24 mouse cellular contexts compared by ENCODE assay signal in the genomic region with DNA sequence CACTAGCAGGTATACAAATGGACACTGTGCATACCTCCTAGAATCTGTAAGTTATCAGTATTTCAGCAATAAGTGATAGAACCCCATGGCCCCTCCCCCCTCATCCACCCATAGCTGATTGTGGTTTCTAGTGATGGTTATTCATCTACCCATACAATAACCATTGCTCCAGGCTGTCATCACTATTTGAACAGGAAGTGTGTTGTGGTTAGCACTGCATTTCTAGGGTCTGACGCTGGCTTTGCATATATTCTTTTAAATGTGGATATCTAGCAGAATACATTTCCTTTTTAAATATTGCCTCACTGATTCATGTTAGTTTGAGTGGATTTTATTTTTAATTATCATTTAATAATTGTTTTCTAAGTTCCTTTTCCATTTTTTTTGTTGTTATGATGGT.
"Had no signal": no experiment of that assay in that cellular context is flagged by ENCODE, and none has a peak within 500 bp of the region (broad histone marks: within the 10 kb centered on the region; RNA-seq: fewer than 3 reads in every experiment).

No protein-coding gene starts in this region.

- H3K4me1 ChIP-seq: heart, embryonic 10.5 days; heart, embryonic 12.5 days; hindbrain, embryonic 10.5 days; hindbrain, embryonic 12.5 days; intestine, embryonic 15.5 days; limb, embryonic 10.5 days; limb, embryonic 12.5 days had no signal

- H3K4me3 ChIP-seq: heart, embryonic 10.5 days; heart, embryonic 12.5 days; hindbrain, embryonic 10.5 days; hindbrain, embryonic 12.5 days; intestine, embryonic 15.5 days; layer of hippocampus, adult 2 months; left cerebral cortex, adult 2 months; limb, embryonic 10.5 days; limb, embryonic 12.5 days had no signal

- H3K9ac ChIP-seq: heart, embryonic 12.5 days; hindbrain, embryonic 12.5 days; hindbrain, embryonic 14.5 days; intestine, embryonic 15.5 days; limb, embryonic 12.5 days had no signal

- H3K9me3 ChIP-seq: heart, embryonic 10.5 days; heart, embryonic 12.5 days; hindbrain, embryonic 10.5 days; hindbrain, embryonic 12.5 days; intestine, embryonic 15.5 days; limb, embryonic 10.5 days; limb, embryonic 12.5 days had no signal

- H3K36me3 ChIP-seq: heart, embryonic 10.5 days; heart, embryonic 12.5 days; hindbrain, embryonic 10.5 days; hindbrain, embryonic 12.5 days; intestine, embryonic 15.5 days; limb, embryonic 10.5 days; limb, embryonic 12.5 days had no signal

- DNase-seq: gastrocnemius, postnatal 14 days; gastrocnemius, postnatal 36 days; heart, adult 18-20 months; heart, postnatal 10 days; heart, postnatal 4 days; kidney, adult 18-20 months; kidney, adult 8-10 months; kidney, postnatal 10 days; kidney, postnatal 25 days; kidney, postnatal 4 days; liver had no signal

- H3K27me3 ChIP-seq: heart, embryonic 12.5 days; hindbrain, embryonic 12.5 days; intestine, embryonic 15.5 days; limb, embryonic 12.5 days had no signal

- ATAC-seq: hindbrain, embryonic 16.5 days; inflammation-experienced regulatory T-cells, adult 6 months; intestine, embryonic 15.5 days; intestine, postnatal 0 days had no signal

- H3K4me2 ChIP-seq: heart, embryonic 12.5 days; hindbrain, embryonic 12.5 days; hindbrain, embryonic 14.5 days; intestine, embryonic 15.5 days; limb, embryonic 12.5 days had no signal

- H3K27ac ChIP-seq: heart, embryonic 10.5 days; hindbrain, embryonic 10.5 days; hindbrain, embryonic 12.5 days; hindbrain, embryonic 14.5 days; intestine, embryonic 15.5 days; layer of hippocampus, adult 2 months; left cerebral cortex, adult 2 months; limb, embryonic 10.5 days; limb, embryonic 12.5 days had no signal
